Mouse (Mus musculus) layer of hippocampus, adult 2 months (tissue): ENCODE measurements around the gene Creb3. TPM values are rescaled to one million over a fixed set of nuclear protein-coding genes. Genes with fewer than 3 reads are reported as not detected.
"Not testable (repeated sequence)": the region's sequence is repeated elsewhere in the genome, so short reads cannot be mapped to it uniquely, and the experiment has no call there.

Source experiments
- DNase-seq, 2 experiments: peaks; one replicate each; pipeline ENCODE4 v3.0.0; 2022; ENCODE audit warnings: low spot score in 2 of 2
- H3K27ac ChIP-seq: fragments of 200-600 bp; 2 replicates; pipeline ENCODE4 v1.8.1; 2022
- H3K4me3 ChIP-seq: fragments of 200-600 bp; 2 replicates; pipeline ENCODE4 v1.8.1; 2022; ENCODE audit warnings: mild to moderate bottlenecking
- CTCF ChIP-seq: fragments of 200-600 bp; conservative IDR thresholded peaks from 2 replicates; pipeline ENCODE4 v1.8.1; 2022; ENCODE audit warnings: antibody characterized with exemption, mild to moderate bottlenecking, moderate library complexity
- total RNA-seq, 2 experiments: library from RNA; stranded (reverse); gene quantifications; 2 replicates each; pipeline ENCODE4 v1.2.3; 2021

Gene Creb3
- total RNA-seq, 2 experiments from 2014 or later = 70.3 to 75.1 TPM

- no peak for TF ChIP-seq CTCF
- Histone ChIP-seq H3K27ac (no peak overlapping the region), H3K4me3 (no peak overlapping the region)
- no peak for DNase-seq
Observed at GRCm38 (mm10) chr4:43535628-43536027, 26.5 kb upstream of the Creb3 start.

DNA sequence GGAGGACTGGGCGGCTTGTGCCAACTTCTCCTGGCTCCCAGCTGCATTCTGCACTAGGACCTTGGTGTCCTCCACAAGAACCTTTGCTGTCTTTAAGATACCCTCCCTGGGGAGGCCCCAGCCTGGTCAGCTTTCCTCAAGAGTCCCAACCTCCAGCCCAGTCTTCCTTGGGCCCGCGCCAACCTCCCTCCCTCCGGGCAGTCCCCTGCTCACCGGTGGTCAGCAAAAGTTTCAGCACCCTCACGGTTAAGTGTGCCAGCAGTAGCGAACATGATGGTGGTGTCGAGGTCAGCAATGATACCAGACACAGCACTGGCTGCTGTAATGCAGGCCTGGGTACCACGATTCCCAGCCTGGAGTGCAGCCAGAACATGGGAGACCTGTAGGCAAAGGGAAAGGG, 26.1 kb upstream of the Creb3 start:
- no peak for TF ChIP-seq CTCF
- DNase-seq = no peak
- H3K27ac ChIP-seq = no peak overlapping the region
- no peak overlapping the region for H3K4me3 ChIP-seq

- TF ChIP-seq CTCF = no peak
- Histone ChIP-seq H3K4me3 (no peak overlapping the region), H3K27ac (no peak overlapping the region)
- DNase-seq = no peak
Observed at GRCm38 (mm10) chr4:43542044-43542443, 20.1 kb upstream of the Creb3 start.

DNA sequence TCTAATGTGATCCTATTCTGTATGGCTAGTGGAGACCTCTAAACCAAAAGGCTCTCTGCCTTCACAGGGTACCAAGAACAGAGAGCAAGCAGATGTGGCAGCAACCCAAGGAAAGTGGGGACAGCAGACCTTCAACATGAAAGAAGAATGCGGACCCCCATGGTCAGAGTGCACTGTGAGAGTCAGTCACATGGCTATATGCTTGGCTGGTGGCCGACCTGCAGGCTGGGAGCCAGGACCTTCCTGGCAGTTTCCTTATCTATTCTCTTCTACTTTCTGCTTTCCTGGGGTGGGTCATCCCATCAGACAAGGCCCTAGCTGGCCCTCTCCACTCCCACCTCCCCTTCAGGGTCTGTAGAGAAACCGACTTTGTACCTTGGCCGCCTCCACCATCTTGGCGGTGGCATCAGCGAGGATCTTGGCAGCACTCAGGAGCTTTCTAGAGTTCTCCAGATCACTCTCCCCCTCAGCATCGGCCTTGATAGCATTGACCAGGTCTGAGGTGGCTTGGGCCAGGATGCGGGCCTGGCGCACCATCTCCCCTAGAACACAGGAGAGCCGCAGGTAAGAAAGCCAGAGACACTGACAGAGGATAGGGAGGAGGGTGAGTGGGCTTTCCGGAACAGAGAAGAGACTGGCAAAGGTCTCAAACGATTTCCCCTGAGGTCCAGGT, 15.6 kb upstream of the Creb3 start:
- Histone ChIP-seq H3K4me3 (no peak overlapping the region), H3K27ac (no peak overlapping the region)
- no peak for DNase-seq
- no peak for TF ChIP-seq CTCF

- no peak for DNase-seq
- TF ChIP-seq CTCF = no peak
- Histone ChIP-seq H3K27ac (no peak overlapping the region), H3K4me3 (no peak overlapping the region)
Observed at GRCm38 (mm10) chr4:43547160-43547559, 15.0 kb upstream of the Creb3 start.

GRCm38 (mm10) chr4:43549055-43549454, 13.1 kb upstream of the Creb3 start:
- no peak for DNase-seq
- Histone ChIP-seq H3K27ac (no peak overlapping the region), H3K4me3 (no peak overlapping the region)
- no peak for TF ChIP-seq CTCF

DNA sequence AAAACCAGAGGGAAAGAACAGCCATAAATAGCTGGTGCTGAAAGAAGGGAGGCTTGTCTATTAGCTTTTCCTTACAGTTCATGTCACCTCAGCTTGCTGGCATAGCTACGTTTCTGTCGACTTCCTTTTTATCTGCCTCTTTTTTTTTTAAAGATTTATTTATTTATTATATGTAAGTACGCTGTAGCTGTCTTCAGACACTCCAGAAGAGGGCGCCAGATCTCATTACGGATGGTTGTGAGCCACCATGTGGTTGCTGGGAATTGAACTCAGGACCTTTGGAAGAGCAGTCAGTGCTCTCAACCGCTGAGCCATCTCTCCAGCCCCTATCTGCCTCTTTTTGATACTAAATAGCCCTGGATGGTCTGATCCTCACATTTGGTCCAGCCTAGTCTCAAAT, 10.3 kb upstream of the Creb3 start:
- peak overlapping the region; percentile 37; the same call in 1 of the 2 replicates for H3K27ac ChIP-seq
- TF ChIP-seq CTCF = peak; percentile 53
- DNase-seq, H3K4me3 ChIP-seq: not testable (repeated sequence)

DNA sequence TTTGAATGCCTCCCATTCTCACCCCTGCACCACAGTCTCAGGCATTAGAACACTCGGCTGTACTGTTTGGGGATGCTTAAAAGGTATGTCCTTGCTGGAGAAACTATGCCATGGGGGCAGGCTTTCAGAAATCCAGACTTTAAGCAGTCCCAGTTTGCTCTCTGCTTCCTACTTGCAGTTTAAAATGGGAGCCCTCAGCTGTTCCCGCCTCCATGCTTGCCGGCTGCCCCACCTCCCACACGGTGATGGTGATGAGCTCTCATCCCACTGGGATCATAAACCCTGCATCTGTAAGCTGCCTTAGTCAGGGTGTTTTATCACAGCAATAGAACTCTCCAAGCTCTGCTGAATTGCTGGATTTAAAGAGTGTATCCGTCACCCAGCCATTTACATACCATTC, 9.7 kb upstream of the Creb3 start:
- Histone ChIP-seq H3K27ac (peak overlapping the region; percentile 37; the same call in 1 of the 2 replicates), H3K4me3 (no peak overlapping the region)
- TF ChIP-seq CTCF = no peak
- DNase-seq = peak in 1 of 2 experiments; percentile 26

GRCm38 (mm10) chr4:43553891-43554290, 8.2 kb upstream of the Creb3 start:
- no peak for DNase-seq
- H3K27ac ChIP-seq = no peak overlapping the region
- no peak overlapping the region for H3K4me3 ChIP-seq
- no peak for TF ChIP-seq CTCF

DNA sequence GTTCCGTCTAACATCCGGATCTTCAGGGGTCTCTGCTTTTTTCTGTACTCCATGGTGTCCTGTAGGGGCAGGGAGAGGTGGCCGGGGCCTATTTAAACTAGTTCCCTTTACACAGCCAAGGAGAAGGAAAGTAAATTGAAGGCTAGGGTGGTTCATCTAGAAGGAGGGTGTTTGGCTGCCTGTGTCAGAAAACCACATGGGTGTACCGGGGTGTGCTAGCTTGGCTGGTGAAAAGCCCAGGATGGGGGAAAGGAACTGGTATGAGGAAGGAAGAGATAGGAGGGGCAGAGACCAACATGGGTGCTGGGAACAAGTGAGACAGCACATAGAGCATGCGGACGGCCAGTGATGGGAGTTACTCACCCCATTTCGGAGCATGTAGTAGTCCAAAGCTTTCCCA, 6.2 kb upstream of the Creb3 start:
- Histone ChIP-seq H3K4me3 (no peak overlapping the region), H3K27ac (no peak overlapping the region)
- TF ChIP-seq CTCF = no peak
- no peak for DNase-seq

GRCm38 (mm10) chr4:43558028-43558630, 4.0 kb upstream of the Creb3 start:
- no peak for TF ChIP-seq CTCF
- DNase-seq = no peak
- peak overlapping the region; percentile 36; the same call in 1 of the 2 replicates for H3K27ac ChIP-seq
- no peak overlapping the region for H3K4me3 ChIP-seq

- no peak for DNase-seq
- H3K4me3 ChIP-seq = 0 out of 2 replicates have a peak overlapping the region, but pooled peaks have one; percentile 2
- TF ChIP-seq CTCF = no peak
- H3K27ac ChIP-seq = peak overlapping the region; percentile 36; the same call in 1 of the 2 replicates
Observed at GRCm38 (mm10) chr4:43558631-43559356, 3.3 kb upstream of the Creb3 start.

GRCm38 (mm10) chr4:43559519-43560242, 2.5 kb upstream of the Creb3 start:
- Histone ChIP-seq H3K27ac (no peak overlapping the region), H3K4me3 (peak overlapping the region; percentile 26)
- no peak for TF ChIP-seq CTCF
- no peak for DNase-seq
